Mouse (Mus musculus) frontal cortex, postnatal 10 days (tissue): Measurements from ENCODE around the gene Rundc3b.

Experiments used
- DNase-seq, 2 experiments: peaks; one replicate each; pipeline ENCODE4 v3.0.0; 2022; ENCODE audit warnings: low spot score in 2 of 2, mixed read lengths in 1 of 2

The Rundc3b gene

GRCm38 (mm10) chr5:8622596-8623231 is at the start of gene Rundc3b:
Gene Rundc3b (minus strand): TSS chr5:8622952.
- DNase-seq = peak; percentile 91 to 93

DNA sequence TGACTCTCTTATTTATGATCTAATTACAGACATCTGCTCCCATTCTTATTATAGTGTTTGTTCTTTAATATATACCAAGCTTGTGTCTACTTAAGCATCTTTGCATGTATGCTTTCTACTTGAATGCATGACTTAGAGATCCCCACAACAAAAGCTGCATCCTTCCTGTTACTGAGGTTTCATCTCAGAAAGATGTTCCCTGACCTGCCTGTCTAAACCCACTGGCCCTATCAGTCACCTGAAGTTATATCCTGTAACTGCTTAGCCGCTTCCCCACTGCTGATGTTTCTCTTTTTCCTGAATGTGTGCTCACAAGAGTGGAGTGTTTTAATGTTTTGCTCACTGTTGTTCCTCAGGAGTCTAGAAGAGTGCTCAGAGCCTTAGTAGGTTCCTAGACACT is 46.9 kb upstream of the Rundc3b start:
- DNase-seq = no peak

DNA sequence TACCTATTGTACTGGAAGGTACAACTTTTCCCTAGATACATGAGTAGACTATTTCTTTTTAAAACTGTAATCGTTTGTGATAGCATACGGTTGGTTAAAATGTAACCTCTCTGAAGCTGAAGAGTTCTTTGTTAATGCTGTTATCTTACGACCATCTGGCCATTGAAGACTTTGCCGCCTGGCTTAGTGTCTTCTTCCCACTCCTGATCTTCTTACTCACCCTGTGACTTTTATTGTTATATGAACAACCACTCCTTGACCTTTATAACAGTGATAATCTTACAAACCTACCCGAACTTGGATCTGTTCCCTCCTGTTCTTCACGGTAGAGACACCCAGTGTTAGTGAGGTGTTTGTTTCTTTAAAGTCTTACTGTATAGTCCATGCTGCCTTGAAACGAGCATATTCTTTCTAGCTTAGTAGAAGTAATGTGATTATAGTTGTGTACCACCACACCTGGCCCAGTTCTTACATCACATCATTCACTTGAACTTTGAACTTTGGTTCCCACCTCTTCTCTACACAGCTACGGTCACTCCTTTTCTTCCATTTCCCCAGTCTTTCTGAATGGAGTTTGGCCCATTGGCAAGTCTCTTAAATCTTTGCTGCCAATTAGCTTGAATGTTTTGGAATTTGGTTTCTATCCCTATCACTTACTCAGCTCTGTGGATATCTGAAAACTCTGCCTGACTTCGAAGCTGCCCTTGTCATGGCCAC is 45.2 kb upstream of the Rundc3b start:
- DNase-seq = no peak

DNA sequence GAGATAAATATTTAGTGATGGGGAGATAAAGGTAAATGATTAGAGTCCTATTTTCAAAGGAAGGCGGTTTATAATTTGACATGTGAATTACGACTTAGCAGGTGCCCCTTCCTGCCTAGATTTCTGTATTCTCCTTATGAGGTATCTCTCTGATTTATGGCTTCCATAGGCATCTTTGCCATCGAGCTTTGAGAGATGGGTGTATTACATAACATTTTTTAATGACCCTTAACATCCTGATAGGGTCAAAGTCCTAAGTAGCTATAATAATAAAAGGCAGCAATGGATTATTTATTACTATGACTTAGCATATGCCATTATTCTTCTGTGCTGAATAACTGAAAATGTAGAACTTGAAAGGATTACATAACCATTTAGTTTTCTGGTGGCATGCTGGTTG is 41.9 kb upstream of the Rundc3b start:
- DNase-seq = no peak

GRCm38 (mm10) chr5:8660738-8661151 is 38.0 kb upstream of the Rundc3b start:
- no peak for DNase-seq

GRCm38 (mm10) chr5:8659911-8660737 is 37.4 kb upstream of the Rundc3b start, which contains the start of gene Abcb1a:
Gene Abcb1a (plus strand): TSS chr5:8660077.
- DNase-seq = peak in 1 of 2 experiments; percentile 10

- no peak for DNase-seq
These were observed 29.3 kb upstream of the Rundc3b start for GRCm38 (mm10) chr5:8652085-8652484.

GRCm38 (mm10) chr5:8648774-8649173 is 26.0 kb upstream of the Rundc3b start:
- DNase-seq = no peak

DNA sequence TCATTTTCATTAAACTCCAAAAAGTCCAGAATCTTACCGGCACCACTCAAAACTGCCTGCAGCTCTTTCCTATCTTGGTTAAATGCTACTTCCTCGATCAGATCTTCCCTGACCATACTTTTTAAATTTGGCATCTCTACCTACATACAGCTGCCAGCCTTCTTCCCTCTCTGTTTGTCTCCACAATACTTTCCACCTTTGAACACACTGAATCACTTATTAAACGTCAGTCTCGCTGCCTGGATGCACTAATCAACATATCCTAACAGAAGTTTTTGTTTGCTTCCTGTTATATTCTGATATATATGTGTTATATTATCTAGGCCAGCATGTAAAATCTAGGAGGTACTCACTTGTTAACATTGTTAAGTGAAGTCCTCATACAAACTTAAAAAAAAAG is 25.5 kb upstream of the Rundc3b start:
- no peak for DNase-seq

- DNase-seq = no peak
These were observed 11.8 kb upstream of the Rundc3b start for GRCm38 (mm10) chr5:8634489-8634975.

DNA sequence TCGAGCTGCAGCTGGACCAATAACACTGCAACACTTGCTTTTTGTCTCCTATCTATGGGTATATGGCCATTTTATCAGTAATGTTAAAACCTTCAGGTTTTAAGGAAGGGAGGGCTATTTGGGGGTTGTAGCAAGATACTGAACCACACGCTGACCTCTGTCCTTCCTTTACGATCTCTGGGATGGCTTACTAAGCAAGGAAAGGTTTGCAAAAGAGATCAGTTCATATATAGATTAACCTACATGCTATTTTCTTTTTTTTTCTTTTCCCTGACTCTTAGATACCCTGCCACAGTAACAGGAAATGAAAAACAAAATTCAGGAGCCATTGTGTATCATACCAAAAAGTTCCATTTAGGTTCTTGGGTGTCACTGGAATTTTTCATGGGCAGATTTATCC is 10.1 kb upstream of the Rundc3b start:
- no peak for DNase-seq

- peak; percentile 52 to 63 for DNase-seq
These were observed 619 bp downstream of the Rundc3b start for GRCm38 (mm10) chr5:8622071-8622595.

DNA sequence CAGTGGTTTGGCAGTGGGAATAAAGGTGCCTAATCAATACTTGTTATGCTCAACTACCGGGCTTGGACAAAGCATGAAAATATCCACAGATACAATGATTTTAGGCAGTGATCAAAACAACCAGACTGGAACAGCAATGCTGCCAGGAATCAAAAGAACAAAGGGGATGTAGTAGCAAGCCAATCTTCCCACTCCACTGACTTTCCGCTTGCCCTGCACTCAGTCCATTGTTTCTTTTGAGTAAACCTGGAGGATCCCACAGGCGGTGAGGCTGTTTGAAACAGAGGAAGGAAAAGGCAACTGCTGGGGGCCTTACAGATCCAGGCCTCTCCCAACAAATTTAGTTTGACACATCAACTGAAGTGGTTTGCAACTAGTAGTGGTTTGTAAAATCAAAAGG is 51.6 kb downstream of the Rundc3b start:
- DNase-seq = no peak

GRCm38 (mm10) chr5:8566867-8567266 is 55.9 kb downstream of the Rundc3b start:
- DNase-seq = no peak

DNA sequence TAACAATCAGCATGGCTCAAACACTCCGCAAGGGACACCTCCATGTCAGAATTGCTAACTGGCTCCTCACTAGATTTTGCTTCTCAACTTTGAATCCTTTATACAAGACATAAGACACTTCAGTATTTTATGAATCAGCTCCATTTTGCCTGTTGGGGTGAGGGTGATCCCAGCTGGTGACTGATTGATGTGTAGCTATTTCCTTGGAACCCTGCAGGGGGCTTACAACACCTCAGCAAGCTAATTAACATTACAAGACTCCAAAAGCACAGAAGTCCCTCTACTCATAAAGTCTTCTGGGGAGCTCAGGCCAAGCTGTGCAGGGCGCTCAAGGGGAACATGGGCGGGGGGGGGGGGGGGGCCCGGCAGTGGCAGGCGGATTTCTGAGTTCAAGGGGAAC is 78.2 kb downstream of the Rundc3b start:
- no peak for DNase-seq

DNA sequence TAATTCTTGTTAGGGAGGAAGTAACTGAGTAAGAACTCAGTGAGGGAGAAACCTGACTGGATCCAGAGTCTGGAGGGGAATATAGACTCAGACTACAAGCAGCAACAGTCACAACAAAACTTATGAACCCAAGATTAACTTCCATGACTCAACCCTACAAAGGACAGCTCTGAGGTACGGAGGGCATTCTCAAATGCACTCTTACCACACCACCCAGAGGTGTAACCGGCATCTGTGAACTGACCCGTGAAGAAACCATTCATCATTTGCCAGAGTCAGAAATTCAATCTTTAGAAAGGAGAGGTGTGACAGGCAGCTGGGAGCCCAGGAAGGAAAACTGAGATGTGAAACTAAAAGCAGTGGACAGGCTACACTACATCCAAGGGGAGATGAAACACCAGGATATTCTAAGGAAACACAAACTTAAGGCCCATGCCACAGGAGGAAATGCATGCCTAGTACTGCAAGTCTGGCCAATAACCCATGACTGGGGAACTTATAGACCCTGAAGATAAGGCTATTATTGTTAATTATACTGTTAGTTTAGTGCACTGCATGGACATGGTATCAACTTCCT is 80.0 kb downstream of the Rundc3b start:
- no peak for DNase-seq

- no peak for DNase-seq
These were observed 81.3 kb downstream of the Rundc3b start for GRCm38 (mm10) chr5:8541120-8542117.

DNA sequence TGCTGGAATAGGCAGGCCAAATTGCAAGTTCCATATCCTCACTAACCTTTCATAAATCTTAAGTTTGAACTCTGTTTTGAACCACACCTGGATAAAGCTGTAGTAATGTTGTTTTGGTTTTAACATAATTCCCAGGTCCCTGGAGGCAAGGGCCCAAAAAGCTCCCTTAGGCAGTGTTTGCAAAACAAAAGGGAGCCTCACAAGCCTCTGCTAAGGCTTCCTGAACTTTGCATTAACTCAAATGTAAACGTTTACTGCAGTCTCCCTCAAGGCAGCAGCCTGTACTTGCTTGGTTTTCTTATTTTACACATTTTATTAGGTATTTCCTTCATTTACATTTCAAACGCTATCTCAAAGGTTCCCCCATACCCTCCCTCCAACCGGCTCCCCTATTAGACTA is 103.7 kb downstream of the Rundc3b start:
- DNase-seq = no peak

- DNase-seq = no peak
These were observed 131.0 kb downstream of the Rundc3b start for GRCm38 (mm10) chr5:8491778-8492177.

DNA sequence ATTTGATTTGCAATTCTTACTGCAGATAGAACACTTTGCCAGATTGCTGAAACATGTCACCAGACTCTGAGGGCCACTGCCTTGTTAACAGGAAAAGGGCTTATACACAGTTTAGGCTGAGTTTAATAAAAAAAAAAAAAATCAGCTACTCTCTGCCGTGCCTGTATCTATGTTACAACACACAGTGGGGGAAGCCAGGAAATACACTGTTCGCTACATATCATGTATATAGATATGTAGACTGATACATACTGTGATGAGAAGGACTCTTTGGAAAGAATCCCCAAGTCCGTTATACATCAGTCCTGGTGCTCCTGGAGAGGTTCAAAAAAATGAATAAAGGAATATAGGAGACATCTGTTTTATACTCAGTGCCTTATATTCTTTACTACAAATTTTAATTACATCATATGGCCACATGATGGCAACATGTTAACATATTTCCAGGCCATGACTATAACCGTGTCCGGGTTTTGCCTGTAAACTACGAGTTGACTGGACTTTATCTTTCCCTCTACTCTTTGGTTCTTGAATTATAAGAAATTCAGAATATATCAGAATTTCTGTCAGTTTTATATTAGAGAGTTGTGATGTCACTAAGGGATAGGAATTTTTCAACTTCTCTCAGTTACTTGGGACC is 133.2 kb downstream of the Rundc3b start:
- DNase-seq = no peak
